Mouse (Mus musculus) spleen, postnatal 4 days (tissue): Measurements from ENCODE around the gene Gm17018.

Source experiments
- DNase-seq, 2 experiments: peaks; one replicate each; pipeline ENCODE4 v3.0.0; 2022; ENCODE audit warnings: low spot score in 2 of 2

Gene Gm17018

GRCm38 (mm10) chr19:45549128-45549915, 11.1 kb upstream of the Gm17018 start:
- DNase-seq, result peak in 1 of 2 experiments; percentile 59

- DNase-seq, result no peak
Observed at GRCm38 (mm10) chr19:45549948-45550347, 10.5 kb upstream of the Gm17018 start.

DNA sequence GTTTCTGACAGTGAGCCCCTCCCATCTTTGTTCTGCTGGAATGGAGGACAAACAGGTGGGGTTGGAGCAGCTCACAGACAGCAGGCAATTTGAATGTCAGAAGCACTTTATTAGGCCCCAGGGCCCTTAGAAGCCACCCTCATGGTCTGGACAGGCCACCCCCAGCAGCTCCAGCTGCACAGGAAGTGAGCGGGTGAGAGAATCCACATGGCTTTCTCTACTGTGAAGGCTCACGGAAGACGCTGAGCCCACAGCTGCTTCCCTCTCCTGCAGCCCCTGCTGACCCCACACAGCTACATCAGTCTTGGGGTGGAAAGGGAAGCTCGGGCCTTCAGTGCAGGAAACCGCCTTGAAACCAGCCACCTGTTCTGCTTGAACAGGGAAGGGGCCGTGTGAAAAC, 8.2 kb upstream of the Gm17018 start:
- no peak for DNase-seq

GRCm38 (mm10) chr19:45554136-45554535, 6.3 kb upstream of the Gm17018 start:
- no peak for DNase-seq

DNA sequence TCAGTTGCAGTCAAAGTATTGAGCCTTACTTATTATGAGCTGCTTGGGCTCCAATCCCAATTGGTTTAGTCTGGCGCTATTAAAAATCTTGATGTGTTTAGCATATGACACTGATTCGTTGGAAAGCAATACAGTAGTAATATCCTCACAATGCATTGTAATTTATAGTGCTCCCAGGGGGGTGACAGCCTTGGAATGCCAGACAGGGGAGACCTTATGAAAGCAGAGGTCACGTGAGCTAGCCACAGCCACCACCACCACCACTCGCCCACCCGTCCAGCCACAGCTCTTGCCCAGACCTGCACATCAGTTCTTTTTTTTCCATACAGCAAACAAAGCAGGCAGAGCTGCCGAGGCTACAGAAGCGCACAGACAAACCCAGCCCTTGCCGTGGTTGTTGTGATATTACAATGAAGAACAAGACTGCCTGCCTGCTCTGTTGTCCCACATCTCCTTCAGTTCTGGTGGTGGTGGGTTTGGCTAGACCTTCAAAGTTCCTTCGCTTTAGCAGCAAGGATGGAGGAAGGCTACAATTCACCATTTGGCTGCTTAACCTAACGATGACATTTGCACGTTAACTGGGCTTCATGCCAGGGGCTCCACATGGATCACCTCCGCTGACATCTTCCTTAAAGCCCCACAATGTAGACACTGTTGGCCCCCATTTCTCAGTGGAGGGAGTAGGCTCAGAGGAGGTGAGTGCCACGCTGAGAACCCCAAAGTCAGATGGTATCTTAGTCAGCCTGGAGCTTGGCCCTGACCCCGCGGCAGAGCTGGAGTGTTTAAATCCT, 5.7 kb downstream of the Gm17018 start:
- no peak for DNase-seq

DNA sequence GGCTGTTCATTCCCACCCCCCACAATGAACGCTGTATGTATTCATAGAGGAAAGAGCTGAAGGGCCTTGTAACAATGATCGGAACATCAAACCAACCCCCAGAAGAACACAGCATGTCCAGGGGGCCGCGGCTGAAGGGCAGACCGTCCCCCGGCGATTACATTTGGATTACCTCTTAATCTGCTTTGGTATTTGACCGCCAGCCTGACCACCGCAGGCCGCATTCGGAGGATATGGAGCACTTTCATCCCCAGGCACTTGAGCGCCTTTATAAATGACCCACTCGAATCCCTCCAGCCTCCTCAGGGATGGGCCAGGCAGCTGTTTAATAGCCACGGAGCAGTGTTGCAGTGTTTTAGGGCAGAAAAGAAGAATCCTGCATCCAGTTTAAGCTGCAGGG, 7.0 kb downstream of the Gm17018 start:
- DNase-seq, result no peak

DNA sequence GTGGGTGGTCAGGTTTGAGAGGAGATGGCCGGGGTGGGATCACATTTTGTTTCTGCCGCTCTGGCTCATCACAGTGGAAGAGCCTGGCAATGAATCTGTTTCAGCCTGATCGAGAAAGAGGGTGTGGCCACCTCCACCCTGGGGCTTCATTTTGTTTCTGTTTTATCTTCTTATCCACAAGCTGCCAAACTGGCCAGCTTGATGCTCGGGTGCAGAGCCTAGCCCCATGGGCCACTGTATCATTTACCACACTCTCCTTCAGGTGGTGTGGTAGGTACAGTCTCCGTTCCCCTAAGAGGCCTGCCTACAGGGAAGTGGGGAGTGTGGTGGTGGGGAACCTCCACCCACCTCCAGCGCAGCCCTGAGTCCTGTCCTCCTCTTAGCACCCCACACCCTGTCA, 12.6 kb downstream of the Gm17018 start:
- DNase-seq, result no peak

DNA sequence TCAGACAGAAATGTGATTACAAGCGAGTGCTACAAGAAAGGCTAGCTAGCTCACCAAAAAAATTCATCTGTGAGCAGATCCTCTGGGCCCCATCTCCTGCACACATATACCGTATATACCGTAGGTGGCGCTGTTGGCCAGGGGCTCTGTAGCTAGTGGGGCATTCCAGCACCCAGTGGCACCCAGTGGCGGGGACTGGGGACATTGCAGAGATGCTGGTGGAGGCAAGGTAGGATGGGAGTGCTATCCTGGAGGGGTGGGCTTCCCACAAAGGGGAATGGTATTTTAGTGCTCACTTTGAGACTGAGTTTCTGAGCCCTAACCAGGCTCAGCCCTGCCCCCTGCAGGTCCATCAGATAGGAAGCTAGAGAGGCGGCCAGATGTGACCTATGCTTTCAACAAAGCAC, 13.4 kb downstream of the Gm17018 start:
- DNase-seq, result peak; percentile 79 to 90

DNA sequence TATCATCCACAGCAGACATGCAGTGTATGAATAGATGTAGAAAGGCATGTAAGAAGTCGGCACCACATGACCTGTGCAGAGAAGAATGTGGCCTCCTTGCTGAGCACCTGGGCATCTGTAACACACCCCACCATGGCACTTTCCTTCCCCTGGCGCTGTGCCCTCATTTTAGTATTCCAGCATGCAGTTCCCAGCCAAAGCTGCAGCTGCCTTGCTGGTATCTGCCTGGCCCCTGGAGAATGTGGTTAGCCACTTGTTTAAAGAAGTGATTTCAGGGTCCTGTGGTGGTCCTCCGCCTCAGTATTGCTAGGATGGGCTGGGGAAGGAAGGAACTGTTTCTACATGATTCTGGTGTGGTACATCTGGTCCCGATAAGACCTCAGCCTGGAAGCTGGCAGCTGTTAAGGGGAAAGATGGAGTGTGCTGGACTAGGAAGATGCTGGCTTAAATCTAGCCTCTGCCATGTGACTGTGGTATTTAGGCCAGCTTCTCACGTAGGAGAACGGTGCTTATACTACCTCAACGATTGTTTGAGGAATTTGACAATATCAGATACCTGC, 14.0 kb downstream of the Gm17018 start:
- DNase-seq, result no peak

DNA sequence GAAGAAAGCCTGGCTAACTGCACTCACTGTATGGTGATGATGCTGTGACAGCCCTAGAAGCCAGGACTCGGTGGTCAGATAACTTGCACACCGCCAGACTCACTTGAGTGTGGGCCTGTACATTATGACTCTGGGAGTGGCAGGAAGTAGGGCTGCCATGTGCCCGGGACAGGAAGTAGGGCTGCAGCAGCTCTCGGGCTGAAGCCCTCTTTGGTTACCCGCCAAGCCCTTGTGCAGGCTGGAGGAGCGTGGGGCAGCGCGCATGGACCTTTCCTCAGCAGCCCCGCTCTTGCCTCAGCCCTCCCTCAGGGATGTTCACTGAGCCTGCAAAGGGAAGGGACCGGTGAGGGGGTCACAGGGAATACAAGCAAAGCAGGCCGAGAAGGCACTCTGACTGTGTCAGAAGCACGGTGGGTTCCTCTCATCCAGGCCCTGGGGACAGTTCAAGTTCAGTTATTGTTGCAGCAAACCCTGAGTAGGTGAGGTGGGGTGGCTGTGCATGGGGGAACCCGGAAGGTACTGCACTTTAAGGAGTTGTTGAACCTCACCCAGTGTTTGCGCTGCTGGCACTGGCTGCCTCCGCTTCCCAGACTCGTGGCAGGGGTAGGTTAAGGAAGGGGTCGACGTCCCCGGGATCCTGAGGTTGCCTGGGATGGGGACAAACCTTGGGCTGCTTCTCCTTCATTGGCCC, 14.7 kb downstream of the Gm17018 start:
- DNase-seq, result peak; percentile 32 to 74

- DNase-seq, result no peak
Observed at GRCm38 (mm10) chr19:45575632-45576001, 15.2 kb downstream of the Gm17018 start.

DNA sequence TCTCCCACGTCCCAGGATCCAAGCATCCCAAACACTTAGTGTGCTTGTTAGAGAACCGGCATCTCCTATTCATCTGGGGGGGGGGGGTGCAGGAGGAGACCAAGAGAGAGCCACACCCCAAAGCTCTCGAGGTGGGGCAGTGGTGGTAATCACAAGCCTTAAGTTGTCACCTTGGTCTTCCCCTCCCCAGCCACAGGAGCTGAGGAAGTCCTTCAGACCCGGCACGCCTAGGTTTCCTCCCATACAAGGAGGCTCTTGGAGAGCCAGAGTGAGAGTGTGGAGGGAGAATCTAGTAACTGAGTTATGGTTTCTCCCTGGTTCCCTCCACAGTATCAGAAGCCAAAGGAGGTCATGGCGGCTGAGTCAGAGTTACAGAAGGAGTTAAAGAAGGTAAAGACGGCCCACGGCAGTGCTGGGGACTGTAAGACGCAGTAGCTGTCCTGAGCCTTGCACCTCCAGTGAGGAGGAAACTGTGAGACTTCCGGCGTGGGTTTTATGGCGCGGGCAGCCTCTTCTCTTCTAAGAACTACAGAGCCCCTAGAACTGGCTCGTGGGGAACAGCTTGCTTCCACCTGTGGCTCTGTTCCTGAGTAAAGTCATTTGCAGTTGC, 16.8 kb downstream of the Gm17018 start:
- DNase-seq, result no peak

DNA sequence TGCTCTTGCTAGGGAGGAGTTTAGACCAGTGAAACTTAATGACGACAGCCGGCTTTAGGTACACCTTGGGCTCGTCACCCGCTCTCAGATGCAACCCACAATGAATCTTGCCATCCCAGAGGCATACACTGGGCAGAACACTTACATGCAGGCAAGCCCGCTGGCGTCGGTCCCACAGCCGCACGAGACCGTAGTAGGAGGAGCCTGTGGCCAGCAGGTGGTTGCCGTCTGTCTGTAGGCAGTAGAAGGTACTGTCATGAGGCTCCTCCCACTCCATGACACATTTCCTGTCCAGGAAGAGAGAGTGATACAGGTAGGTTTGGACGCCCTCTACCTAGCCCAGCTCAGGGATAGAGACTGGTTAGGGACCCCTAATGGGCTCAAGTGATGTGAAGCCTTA, 18.6 kb downstream of the Gm17018 start:
- no peak for DNase-seq

DNA sequence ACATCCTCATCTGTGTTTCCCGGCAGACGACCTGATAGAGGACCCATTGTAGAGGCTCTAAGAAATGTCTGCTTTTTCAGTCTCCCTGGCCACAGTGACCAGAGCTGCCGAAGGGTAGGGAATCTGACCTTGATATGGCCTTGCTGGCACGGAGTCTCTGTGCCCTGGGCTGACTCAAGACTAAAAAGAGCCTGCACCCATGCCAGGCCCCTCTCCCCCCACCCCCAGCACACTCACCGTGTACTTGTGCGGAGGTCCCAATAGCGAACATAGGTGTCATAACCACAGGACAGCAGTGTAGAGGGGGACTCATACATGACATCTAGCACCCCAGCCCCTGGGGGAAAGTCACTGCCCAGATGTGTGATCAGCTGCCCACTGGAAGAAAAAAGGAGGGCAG, 19.0 kb downstream of the Gm17018 start:
- DNase-seq, result no peak

GRCm38 (mm10) chr19:45580235-45580634, 19.8 kb downstream of the Gm17018 start:
- DNase-seq, result no peak

GRCm38 (mm10) chr19:45581257-45581656, 20.8 kb downstream of the Gm17018 start:
- DNase-seq, result peak; percentile 71 to 85

GRCm38 (mm10) chr19:45582161-45582560, 21.7 kb downstream of the Gm17018 start:
- no peak for DNase-seq

GRCm38 (mm10) chr19:45583136-45583535, 22.7 kb downstream of the Gm17018 start:
- DNase-seq, result no peak

DNA sequence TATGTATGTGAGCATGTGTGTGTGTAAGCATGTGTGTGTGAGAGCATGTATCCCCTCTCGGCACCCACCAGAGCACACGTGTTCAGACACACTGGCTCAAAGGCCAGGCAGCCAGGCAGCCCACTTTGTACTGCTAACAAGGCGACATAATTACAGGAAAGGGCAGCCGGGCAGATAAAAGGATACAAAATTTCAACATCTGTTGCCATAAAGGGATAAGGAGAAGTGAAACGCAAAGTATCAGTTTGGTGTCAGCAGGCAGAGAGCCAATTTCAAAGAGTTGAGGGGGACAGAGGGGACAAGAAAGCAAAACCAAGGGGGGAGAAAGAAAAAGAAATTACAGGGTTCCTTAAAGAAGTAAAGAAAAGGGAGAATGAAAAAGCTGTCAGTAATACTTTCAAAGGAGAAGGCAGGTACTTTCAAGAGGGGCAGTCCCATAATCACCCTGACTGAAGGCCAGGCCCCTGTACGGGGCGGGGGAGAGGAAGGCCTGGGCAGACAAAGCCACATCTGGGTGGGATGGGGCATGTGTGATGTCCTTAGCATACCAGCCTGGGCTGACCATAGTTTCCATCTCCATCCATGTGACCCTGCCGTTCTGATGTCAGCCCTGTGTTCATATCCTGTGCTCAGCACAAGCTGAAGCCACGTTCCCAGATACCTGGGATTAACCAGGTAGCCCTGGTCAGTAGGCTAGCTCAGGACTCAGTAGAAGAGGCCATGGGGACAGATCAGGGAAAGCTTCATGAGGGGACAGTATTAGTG, 24.6 kb downstream of the Gm17018 start:
- no peak for DNase-seq

DNA sequence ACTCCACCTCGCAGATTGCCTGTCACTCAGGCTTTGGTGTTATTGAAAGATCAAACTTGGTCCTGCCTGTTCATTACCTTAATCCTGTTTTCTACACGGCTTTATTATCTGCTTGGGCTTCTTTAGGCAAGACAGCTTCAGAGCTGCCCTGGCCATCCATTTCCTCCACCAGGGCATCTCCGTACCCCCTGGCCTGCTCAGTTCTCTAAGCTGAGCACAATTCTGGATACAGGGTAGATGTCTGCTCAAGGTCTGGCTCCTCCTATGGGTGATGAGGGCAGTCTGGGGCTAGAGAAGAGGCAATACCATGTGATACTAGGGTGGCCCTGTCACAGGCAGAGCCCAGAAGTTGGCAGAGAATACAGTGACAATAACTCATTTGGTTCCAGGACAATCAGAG, 26.4 kb downstream of the Gm17018 start:
- no peak for DNase-seq
